Mouse (Mus musculus) forebrain, embryonic 14.5 days (tissue): ENCODE measurements at regions not wholly inside any gene's neighbourhood (a gene's known extent, or its start where the extent isn't known, plus 50 kb on each side); places are given as distances from the start of the nearest gene placed in this dataset.
A peak's percentile ranks its signal among the peaks of the same experiment; 100 is the strongest.

Experiments
- ATAC-seq: fragments of 200-750 bp; cut with Nextera tagmentation; 2 replicates; pipeline ENCODE4 v1.8.0; 2017; ENCODE audit warnings: mild to moderate bottlenecking, moderate library complexity
- DNase-seq: peaks from one replicate; pipeline ENCODE4 v3.0.0-alpha.2; 2015; ENCODE audit warnings: low spot score
- H3K27ac ChIP-seq: fragments of 300-500 bp; sonication (generic); 2 replicates; pipeline ENCODE4 v1.5.1; 2014; ENCODE audit warnings: low read depth, mild to moderate bottlenecking, control low read depth, low read length, moderate library complexity
- H3K27me3 ChIP-seq: fragments of 300-500 bp; sonication (generic); replicated peaks from 2 replicates; pipeline ENCODE4 v1.6.1; 2014; ENCODE audit warnings: low read length, control low read depth, mixed read lengths; ENCODE audit not compliant: control insufficient read depth, insufficient read depth
- H3K36me3 ChIP-seq: fragments of 300-500 bp; sonication (generic); 2 replicates; pipeline ENCODE4 v1.6.1; 2014; ENCODE audit warnings: low read length, control low read depth; ENCODE audit not compliant: control insufficient read depth, insufficient read depth
- H3K4me1 ChIP-seq: fragments of 300-500 bp; sonication (generic); 2 replicates; pipeline ENCODE4 v1.6.1; 2014; ENCODE audit warnings: antibody characterized with exemption, low read length, control low read depth; ENCODE audit not compliant: control insufficient read depth, insufficient read depth
- H3K4me2 ChIP-seq: fragments of 300-500 bp; sonication (generic); 2 replicates; pipeline ENCODE4 v1.6.1; 2014; ENCODE audit warnings: mild to moderate bottlenecking, control low read depth, low read length
- H3K4me3 ChIP-seq: fragments of 300-500 bp; sonication (generic); 2 replicates; pipeline ENCODE4 v1.5.1; 2014; ENCODE audit warnings: low read depth, low read length, control low read depth
- H3K9ac ChIP-seq: fragments of 300-500 bp; sonication (generic); 2 replicates; pipeline ENCODE4 v1.6.1; 2014; ENCODE audit warnings: mild to moderate bottlenecking, low read length, control low read depth, moderate library complexity
- H3K9me3 ChIP-seq: fragments of 300-500 bp; sonication (generic); replicated peaks from 2 replicates; pipeline ENCODE4 v1.6.1; 2016; ENCODE audit warnings: low read length, control low read depth, mixed read lengths; ENCODE audit not compliant: control insufficient read depth
- WGBS: fragments of 180-500 bp; shearing (Covaris S2); extraction: QIAGEN DNeasy Blood & Tissue Kit; methylation state at CpG from one replicate; pipeline ENCODE4 v1.1.7; 2014; 5-methylcytosine and 5-hydroxymethylcytosine counted together

GRCm38 (mm10) chr6:126588761-126589160 lies 53.5 kb upstream of the Kcna5 start:
- ATAC-seq, result no peak
- H3K4me1 ChIP-seq, result no peaks in the 10 kb centered on the region

GRCm38 (mm10) chr6:126587476-126587875 lies 52.3 kb upstream of the Kcna5 start:
- no peak for DNase-seq
- Histone ChIP-seq H3K4me3 (no peak overlapping the region), H3K4me1 (no peaks in the 10 kb centered on the region), H3K9me3 (no peaks in the 10 kb centered on the region), H3K9ac (no peak overlapping the region), H3K4me2 (no peak overlapping the region), H3K27me3 (no peaks in the 10 kb centered on the region), H3K36me3 (no peaks in the 10 kb centered on the region), H3K27ac (no peak overlapping the region)
- no peak for ATAC-seq
- WGBS, result 91% methylated on average over 1 of the region's 1 CpGs

More at GRCm38 (mm10) chr6:126588761-126589160, 53.5 kb upstream of the Kcna5 start:
- Histone ChIP-seq H3K9me3 (no peaks in the 10 kb centered on the region), H3K36me3 (no peaks in the 10 kb centered on the region), H3K27me3 (no peaks in the 10 kb centered on the region), H3K27ac (no peak overlapping the region), H3K4me3 (no peak overlapping the region), H3K4me2 (no peak overlapping the region), H3K9ac (no peak overlapping the region)
- DNase-seq, result no peak
- 89% methylated on average over 5 of the region's 5 CpGs for WGBS

GRCm38 (mm10) chr6:126585813-126586212 lies 50.6 kb upstream of the Kcna5 start:
- Histone ChIP-seq H3K4me3 (no peak overlapping the region), H3K36me3 (no peaks in the 10 kb centered on the region), H3K4me2 (no peak overlapping the region), H3K9ac (no peak overlapping the region), H3K27me3 (no peaks in the 10 kb centered on the region), H3K4me1 (no peaks in the 10 kb centered on the region), H3K9me3 (no peaks in the 10 kb centered on the region), H3K27ac (peak overlapping the region; percentile 60)
- DNase-seq, result peak; percentile 81
- peak; percentile 80 for ATAC-seq
- WGBS, result 67% methylated on average over 7 of the region's 7 CpGs
